Mouse (Mus musculus): ENCODE results near the gene Ddx20.

GRCm38 (mm10) chr3:105707590-105707989 is 20.2 kb upstream of the Ddx20 start:
- TF ChIP-seq POLR2A (IDR thresholded peaks at IDR 0.05; ENCODE audit: borderline replicate concordance, control insufficient read depth, low read depth, low read length) (no peak), CTCF (IDR thresholded peaks at IDR 0.05; ENCODE audit: control insufficient read depth, insufficient read depth, low read length) (no peak)
